Mouse (Mus musculus) kidney, adult 2 months (tissue): ENCODE results near the gene Esyt2.

Source experiments
- CTCF ChIP-seq: fragments of 200-500 bp; conservative IDR thresholded peaks from 2 replicates; pipeline ENCODE4 v1.5.1; 2011; ENCODE audit warnings: low read depth, mild to moderate bottlenecking, control low read depth, low read length, moderate library complexity, mixed read lengths; ENCODE audit not compliant: insufficient read depth, insufficient read length
- POLR2A ChIP-seq: fragments of 200-500 bp; IDR thresholded peaks from one replicate; pipeline ENCODE4 v1.6.1; 2011; ENCODE audit warnings: low read depth, low read length, control low read depth

DNA sequence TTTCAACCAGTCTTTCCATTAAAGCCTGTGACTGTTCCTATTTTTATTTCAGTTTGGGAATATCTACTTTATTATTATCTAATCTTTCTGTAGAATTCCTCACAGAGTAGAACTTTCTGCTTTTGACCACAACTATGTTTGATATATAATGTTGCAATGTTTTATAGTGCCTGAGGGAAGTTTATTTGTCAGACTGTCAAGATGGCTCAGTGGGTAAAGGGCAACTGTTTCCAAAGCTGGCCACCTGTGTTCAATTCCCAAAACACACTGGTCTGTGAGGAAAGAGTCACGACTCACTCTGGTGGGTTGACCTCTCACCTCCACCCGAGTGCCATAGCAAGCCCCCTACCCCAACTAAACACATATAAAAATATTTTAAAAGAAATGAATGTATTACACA is 68.4 kb downstream of the Esyt2 start:
- no peak for TF ChIP-seq CTCF
- TF ChIP-seq POLR2A = no peak
